Mouse (Mus musculus) E14TG2a.4 (cell line): ENCODE results near the gene Cd276.

Source experiments
- CTCF ChIP-seq: conservative IDR thresholded peaks from 2 replicates; pipeline ENCODE4 v1.5.1; 2014; ENCODE audit warnings: low read length
- NANOG ChIP-seq: IDR thresholded peaks from 2 replicates; pipeline ENCODE4 v1.6.1; 2014; ENCODE audit warnings: borderline replicate concordance, low read length, mixed read lengths

DNA sequence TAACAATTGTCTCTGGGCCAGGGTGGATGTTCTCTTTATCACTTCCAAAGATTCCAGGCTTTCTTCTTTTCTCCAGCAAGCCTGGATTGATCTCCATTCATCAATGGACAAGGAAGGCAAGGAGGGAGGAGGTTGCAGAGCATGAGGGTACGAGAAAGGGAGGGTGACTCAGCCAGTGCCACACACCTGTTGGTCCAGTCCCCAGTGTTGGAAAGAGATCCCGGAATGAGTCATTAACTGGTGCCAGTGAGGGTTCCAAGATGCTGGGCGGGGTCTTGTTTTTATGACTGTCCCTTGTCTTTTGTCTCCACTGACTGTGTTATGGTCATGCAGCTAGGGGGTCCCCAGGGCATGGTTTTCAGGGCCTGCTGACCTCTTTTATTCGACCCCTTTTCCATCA is 57.3 kb downstream of the Cd276 start:
- TF ChIP-seq CTCF, result no peak
- TF ChIP-seq NANOG, result no peak
